Mouse (Mus musculus) forebrain, embryonic 14.5 days (tissue): ENCODE data around the gene Gm11444. TPM values are rescaled to one million over a fixed set of nuclear protein-coding genes. Genes with fewer than 3 reads are reported as not detected.

Experiments
- ATAC-seq: fragments of 200-750 bp; cut with Nextera tagmentation; 2 replicates; pipeline ENCODE4 v1.8.0; 2017; ENCODE audit warnings: mild to moderate bottlenecking, moderate library complexity
- DNase-seq: peaks from one replicate; pipeline ENCODE4 v3.0.0-alpha.2; 2015; ENCODE audit warnings: low spot score
- H3K27ac ChIP-seq: fragments of 300-500 bp; sonication (generic); 2 replicates; pipeline ENCODE4 v1.5.1; 2014; ENCODE audit warnings: low read depth, mild to moderate bottlenecking, control low read depth, low read length, moderate library complexity
- H3K27me3 ChIP-seq: fragments of 300-500 bp; sonication (generic); replicated peaks from 2 replicates; pipeline ENCODE4 v1.6.1; 2014; ENCODE audit warnings: low read length, control low read depth, mixed read lengths; ENCODE audit not compliant: control insufficient read depth, insufficient read depth
- H3K36me3 ChIP-seq: fragments of 300-500 bp; sonication (generic); 2 replicates; pipeline ENCODE4 v1.6.1; 2014; ENCODE audit warnings: low read length, control low read depth; ENCODE audit not compliant: control insufficient read depth, insufficient read depth
- H3K4me1 ChIP-seq: fragments of 300-500 bp; sonication (generic); 2 replicates; pipeline ENCODE4 v1.6.1; 2014; ENCODE audit warnings: antibody characterized with exemption, low read length, control low read depth; ENCODE audit not compliant: control insufficient read depth, insufficient read depth
- H3K4me2 ChIP-seq: fragments of 300-500 bp; sonication (generic); 2 replicates; pipeline ENCODE4 v1.6.1; 2014; ENCODE audit warnings: mild to moderate bottlenecking, control low read depth, low read length
- H3K4me3 ChIP-seq: fragments of 300-500 bp; sonication (generic); 2 replicates; pipeline ENCODE4 v1.5.1; 2014; ENCODE audit warnings: low read depth, low read length, control low read depth
- H3K9ac ChIP-seq: fragments of 300-500 bp; sonication (generic); 2 replicates; pipeline ENCODE4 v1.6.1; 2014; ENCODE audit warnings: mild to moderate bottlenecking, low read length, control low read depth, moderate library complexity
- H3K9me3 ChIP-seq: fragments of 300-500 bp; sonication (generic); replicated peaks from 2 replicates; pipeline ENCODE4 v1.6.1; 2016; ENCODE audit warnings: low read length, control low read depth, mixed read lengths; ENCODE audit not compliant: control insufficient read depth
- WGBS: fragments of 180-500 bp; shearing (Covaris S2); extraction: QIAGEN DNeasy Blood & Tissue Kit; methylation state at CpG from one replicate; pipeline ENCODE4 v1.1.7; 2014; 5-methylcytosine and 5-hydroxymethylcytosine counted together
- polyA plus RNA-seq: library from polyadenylated mRNA; unstranded; fragments of >200 nt; fragmentation: Nextera tagmentation; extraction: Ambion mirVana; gene quantifications from 2 replicates; pipeline ENCODE4 v1.2.1, GENCODE M21; 2014

Gm11444 gene
- polyA plus RNA-seq, 1 experiment from 2014 or later = not detected

DNA sequence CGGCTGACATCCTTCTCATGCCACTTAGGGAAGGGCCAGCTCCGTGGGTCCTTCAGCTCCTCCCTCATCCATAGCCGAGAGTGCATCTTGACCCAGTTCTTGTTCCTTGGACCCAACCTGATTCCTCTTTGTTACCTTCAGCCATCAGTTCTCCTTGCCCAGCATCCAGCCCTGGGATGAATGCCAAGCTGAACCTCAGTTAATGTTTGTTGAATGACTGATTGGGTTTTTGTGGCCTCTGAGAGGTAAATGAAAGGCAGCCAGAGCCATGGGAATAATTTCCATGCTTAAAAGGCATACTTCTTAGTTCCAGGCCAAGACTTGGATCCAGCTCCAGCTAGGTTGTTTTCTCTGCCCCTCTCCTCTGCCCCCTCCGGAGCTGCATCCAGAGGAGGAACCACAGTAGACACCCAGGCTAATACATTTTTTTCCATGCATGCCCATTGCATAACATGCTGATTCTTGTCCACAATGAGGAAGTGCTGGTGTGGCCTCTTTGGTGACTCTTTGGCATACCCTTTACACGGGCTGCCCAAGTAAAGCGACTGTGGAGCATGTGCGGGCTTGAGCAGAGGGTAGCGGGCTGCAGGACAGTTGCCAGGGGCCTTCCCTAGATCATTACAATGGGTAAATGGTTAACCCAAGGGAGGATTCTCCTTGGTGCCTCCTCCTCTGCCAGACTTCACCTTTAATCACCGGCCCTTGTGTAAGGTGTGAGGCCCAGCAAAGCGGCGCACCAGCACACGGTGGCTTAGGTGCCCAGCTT, 37.7 kb downstream of the Gm11444 start:
- no peaks in the 10 kb centered on the region for H3K36me3 ChIP-seq
- H3K27me3 ChIP-seq = no peaks in the 10 kb centered on the region
- no peak overlapping the region for H3K4me2 ChIP-seq
- H3K9me3 ChIP-seq = no peaks in the 10 kb centered on the region
- no peak for ATAC-seq
- no peak overlapping the region for H3K9ac ChIP-seq
- WGBS = 81% methylated on average over 12 of the region's 12 CpGs
- no peak overlapping the region for H3K4me3 ChIP-seq
- H3K4me1 ChIP-seq = no peaks in the 10 kb centered on the region
- no peak for DNase-seq
- H3K27ac ChIP-seq = no peak overlapping the region

- Histone ChIP-seq H3K4me3 (no peak overlapping the region), H3K27ac (no peak overlapping the region), H3K9ac (no peak overlapping the region), H3K4me1 (no peaks in the 10 kb centered on the region), H3K27me3 (no peaks in the 10 kb centered on the region), H3K9me3 (no peaks in the 10 kb centered on the region), H3K36me3 (no peaks in the 10 kb centered on the region), H3K4me2 (no peak overlapping the region)
- DNase-seq (no peak), ATAC-seq (no peak)
- 91% methylated on average over 5 of the region's 5 CpGs for WGBS
Measured at GRCm38 (mm10) chr11:85811676-85812075, 38.5 kb downstream of the Gm11444 start.

GRCm38 (mm10) chr11:85811229-85811628, 38.9 kb downstream of the Gm11444 start:
- no peak overlapping the region for H3K4me3 ChIP-seq
- DNase-seq = no peak
- H3K27me3 ChIP-seq = no peaks in the 10 kb centered on the region
- no peaks in the 10 kb centered on the region for H3K9me3 ChIP-seq
- H3K4me2 ChIP-seq = no peak overlapping the region
- H3K9ac ChIP-seq = no peak overlapping the region
- ATAC-seq = no peak
- no peaks in the 10 kb centered on the region for H3K4me1 ChIP-seq
- no peaks in the 10 kb centered on the region for H3K36me3 ChIP-seq
- H3K27ac ChIP-seq = no peak overlapping the region
- 80% methylated on average over 4 of the region's 4 CpGs for whole genome bisulfite sequencing

DNA sequence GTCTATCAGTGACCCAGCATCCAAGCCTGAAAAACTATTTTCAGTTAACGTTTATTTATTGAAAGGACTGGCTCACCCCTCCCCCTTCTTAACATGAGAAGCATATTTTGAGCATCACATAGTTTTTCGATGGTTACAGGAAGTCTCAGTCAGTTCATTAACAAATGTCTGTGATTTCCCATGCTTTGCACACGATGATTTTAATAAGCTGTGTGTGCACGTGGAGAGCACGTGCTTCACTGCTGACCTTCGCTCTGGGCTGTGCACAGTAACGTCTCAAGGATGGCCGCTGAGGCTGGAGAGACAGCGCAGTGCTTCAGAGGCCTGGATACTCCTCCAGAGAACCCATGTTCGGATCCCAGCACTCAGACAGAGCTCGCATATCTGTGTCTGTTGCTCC, 42.8 kb downstream of the Gm11444 start:
- Histone ChIP-seq H3K9me3 (no peaks in the 10 kb centered on the region), H3K27me3 (no peaks in the 10 kb centered on the region), H3K36me3 (no peaks in the 10 kb centered on the region), H3K4me1 (no peaks in the 10 kb centered on the region), H3K9ac (no peak overlapping the region), H3K27ac (no peak overlapping the region), H3K4me3 (no peak overlapping the region), H3K4me2 (no peak overlapping the region)
- ATAC-seq (no peak), DNase-seq (no peak)
- WGBS = 90% methylated on average over 11 of the region's 11 CpGs

GRCm38 (mm10) chr11:85805779-85806178, 44.4 kb downstream of the Gm11444 start:
- WGBS = 81% methylated on average over 1 of the region's 1 CpGs

GRCm38 (mm10) chr11:85804048-85804447, 46.1 kb downstream of the Gm11444 start:
- H3K9me3 ChIP-seq = no peaks in the 10 kb centered on the region
- H3K4me1 ChIP-seq = no peaks in the 10 kb centered on the region
- no peaks in the 10 kb centered on the region for H3K36me3 ChIP-seq
- DNase-seq (no peak), ATAC-seq (no peak)
- no peaks in the 10 kb centered on the region for H3K27me3 ChIP-seq
- WGBS = 80% methylated on average over 5 of the region's 5 CpGs
- H3K4me2 ChIP-seq = no peak overlapping the region
- no peak overlapping the region for H3K27ac ChIP-seq
- H3K4me3 ChIP-seq = no peak overlapping the region
- no peak overlapping the region for H3K9ac ChIP-seq

More at GRCm38 (mm10) chr11:85805779-85806178, 44.4 kb downstream of the Gm11444 start:
- H3K36me3 ChIP-seq = no peaks in the 10 kb centered on the region
- DNase-seq = no peak
- no peaks in the 10 kb centered on the region for H3K27me3 ChIP-seq
- no peaks in the 10 kb centered on the region for H3K9me3 ChIP-seq
- H3K9ac ChIP-seq = no peak overlapping the region
- H3K4me2 ChIP-seq = no peak overlapping the region
- H3K4me1 ChIP-seq = no peaks in the 10 kb centered on the region
- H3K27ac ChIP-seq = no peak overlapping the region
- no peak overlapping the region for H3K4me3 ChIP-seq
- ATAC-seq = no peak

DNA sequence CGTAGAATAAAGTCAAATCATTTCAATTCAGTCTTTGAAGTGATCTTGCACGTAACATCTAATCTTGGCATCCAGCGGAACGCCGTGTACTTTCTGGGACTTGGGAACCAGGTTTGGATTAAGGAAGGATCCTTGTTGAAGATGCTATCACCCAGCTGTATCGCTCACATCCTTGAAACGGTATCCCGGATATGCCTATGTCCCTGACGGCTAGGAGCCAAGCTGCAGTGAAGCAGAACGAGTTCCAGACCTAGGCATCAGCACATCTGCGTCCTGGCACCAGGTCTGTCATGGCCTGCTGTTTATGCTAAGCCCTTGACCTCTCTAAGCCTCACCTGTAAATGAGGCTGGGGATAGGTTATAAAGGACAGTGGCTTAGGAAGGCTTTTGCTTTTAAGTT, 49.8 kb downstream of the Gm11444 start:
- H3K27me3 ChIP-seq = no peaks in the 10 kb centered on the region
- no peaks in the 10 kb centered on the region for H3K4me1 ChIP-seq
- H3K36me3 ChIP-seq = no peaks in the 10 kb centered on the region
- 91% methylated on average over 11 of the region's 11 CpGs for WGBS
- no peak overlapping the region for H3K9ac ChIP-seq
- no peaks in the 10 kb centered on the region for H3K9me3 ChIP-seq
- H3K4me3 ChIP-seq = no peak overlapping the region
- no peak for DNase-seq
- no peak overlapping the region for H3K4me2 ChIP-seq
- H3K27ac ChIP-seq = no peak overlapping the region
- no peak for ATAC-seq

GRCm38 (mm10) chr11:85799856-85800255, 50.3 kb downstream of the Gm11444 start:
- no peaks in the 10 kb centered on the region for H3K9me3 ChIP-seq
- ATAC-seq (no peak), DNase-seq (no peak)
- H3K4me3 ChIP-seq = no peak overlapping the region
- no peak overlapping the region for H3K9ac ChIP-seq
- no peak overlapping the region for H3K4me2 ChIP-seq
- no peaks in the 10 kb centered on the region for H3K4me1 ChIP-seq
- H3K27me3 ChIP-seq = no peaks in the 10 kb centered on the region
- no peak overlapping the region for H3K27ac ChIP-seq
- WGBS = 86% methylated on average over 19 of the region's 19 CpGs
- H3K36me3 ChIP-seq = no peaks in the 10 kb centered on the region

DNA sequence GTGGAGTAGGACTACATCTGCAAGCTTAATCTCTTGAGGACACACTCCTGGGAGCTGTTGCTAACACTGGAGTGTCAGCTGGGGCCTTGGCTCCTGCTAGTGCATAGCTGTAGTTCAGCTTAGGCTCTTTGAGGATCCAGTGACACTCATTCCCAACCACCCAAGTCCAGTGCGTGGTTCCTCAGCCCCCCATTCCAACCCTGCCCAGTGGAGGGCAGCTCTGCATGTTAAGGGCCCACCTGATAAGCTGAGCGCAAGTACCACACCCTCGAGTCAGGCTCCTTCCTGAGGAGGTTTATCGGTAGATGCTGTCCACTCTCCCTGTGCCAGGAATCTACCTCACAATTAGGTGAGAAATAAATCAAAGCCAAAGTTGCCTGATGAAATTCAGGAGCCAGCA, 50.7 kb downstream of the Gm11444 start:
- Histone ChIP-seq H3K9me3 (no peaks in the 10 kb centered on the region), H3K27ac (no peak overlapping the region), H3K36me3 (no peaks in the 10 kb centered on the region), H3K4me2 (no peak overlapping the region), H3K4me3 (no peak overlapping the region), H3K27me3 (no peaks in the 10 kb centered on the region), H3K4me1 (no peaks in the 10 kb centered on the region), H3K9ac (no peak overlapping the region)
- no peak for ATAC-seq
- DNase-seq = no peak
- 92% methylated on average over 4 of the region's 4 CpGs for WGBS
